Mouse (Mus musculus): ENCODE data around the gene Zfp354a.

GRCm38 (mm10) chr11:51085269-51085668 lies 26.2 kb downstream of the Zfp354a start:
- TF ChIP-seq POLR2A (IDR thresholded peaks at IDR 0.05; ENCODE audit: extremely low read depth, insufficient read depth, low read length) (no peak), CTCF (IDR thresholded peaks at IDR 0.05; ENCODE audit: low read depth, low read length) (no peak)
